Mouse (Mus musculus) MN1 (cell line): ENCODE measurements around the gene Fam210b.
"Not testable (repeated sequence)": the region's sequence is repeated elsewhere in the genome, so short reads cannot be mapped to it uniquely, and the experiment has no call there.

Experiments
- DNase-seq: peaks from one replicate; pipeline ENCODE4 v3.0.0-alpha.2; 2016; ENCODE audit warnings: low spot score

Fam210b gene

GRCm38 (mm10) chr2:172345258-172345738 lies at the start of gene Fam210b:
Fam210b (plus strand) TSS chr2:172345565.
- DNase-seq: peak; percentile 97

GRCm38 (mm10) chr2:172298083-172298482 lies 47.3 kb upstream of the Fam210b start:
- DNase-seq: no peak

- no peak for DNase-seq
Observed at GRCm38 (mm10) chr2:172298542-172298941, 46.8 kb upstream of the Fam210b start.

DNA sequence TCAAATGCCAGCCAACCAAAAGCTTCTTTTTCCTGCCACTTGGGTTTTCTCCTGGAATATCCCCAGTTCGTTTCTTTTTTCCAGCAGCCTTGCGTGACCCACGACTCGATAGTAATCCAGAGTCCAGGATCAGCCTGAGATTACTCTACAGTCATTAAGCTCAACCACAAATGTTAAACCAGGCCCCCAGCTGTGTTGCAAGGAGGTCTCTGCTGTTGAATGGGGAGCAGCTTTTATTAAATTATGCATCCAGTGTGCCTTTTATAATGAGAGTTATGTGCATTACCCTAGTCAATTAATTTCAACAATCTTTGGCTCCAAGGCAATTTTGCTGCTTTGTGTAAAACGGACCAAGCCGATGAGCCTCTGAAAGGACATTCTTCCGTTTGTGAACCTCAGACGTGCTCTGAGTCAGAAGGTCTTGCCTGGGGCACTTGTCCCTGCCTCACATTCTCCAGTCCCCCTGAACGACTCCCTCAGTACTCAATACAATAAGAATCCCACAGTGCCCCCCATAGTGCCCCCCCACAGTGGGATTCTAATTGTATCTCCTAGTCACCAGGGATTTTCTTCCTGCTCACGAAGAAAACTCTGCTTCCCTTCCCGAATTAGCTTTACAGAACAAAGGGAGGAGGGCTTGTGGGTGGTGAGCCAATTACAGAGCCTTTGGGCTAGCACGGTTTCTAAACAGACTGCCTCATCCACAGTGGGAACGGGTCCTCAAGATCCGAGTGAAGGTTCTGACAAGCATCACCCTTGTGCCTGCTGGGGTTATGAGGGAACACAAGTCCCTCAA lies 46.0 kb upstream of the Fam210b start:
- DNase-seq: no peak

- DNase-seq: no peak
Observed at GRCm38 (mm10) chr2:172302396-172302795, 43.0 kb upstream of the Fam210b start.

GRCm38 (mm10) chr2:172304118-172304708 lies 41.2 kb upstream of the Fam210b start:
- DNase-seq: no peak

DNA sequence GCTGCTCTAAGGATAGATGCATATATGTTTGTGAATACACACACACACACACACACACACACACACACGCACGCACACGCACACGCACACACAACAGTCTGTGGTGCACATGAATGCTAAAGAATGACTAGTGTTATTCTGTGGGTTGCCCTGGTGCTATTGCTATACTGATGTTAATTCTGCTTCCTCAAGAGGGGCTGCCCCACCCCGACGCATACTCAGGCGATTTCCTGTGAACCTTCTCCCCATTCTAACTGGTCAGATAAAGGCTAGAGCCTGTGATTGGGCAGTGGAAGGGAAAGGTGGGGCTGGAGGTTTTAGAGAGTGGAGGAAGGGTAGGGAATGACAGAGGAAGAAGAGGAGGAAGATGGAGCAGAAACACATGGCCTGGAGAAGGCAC lies 39.8 kb upstream of the Fam210b start:
- DNase-seq: not testable (repeated sequence)

DNA sequence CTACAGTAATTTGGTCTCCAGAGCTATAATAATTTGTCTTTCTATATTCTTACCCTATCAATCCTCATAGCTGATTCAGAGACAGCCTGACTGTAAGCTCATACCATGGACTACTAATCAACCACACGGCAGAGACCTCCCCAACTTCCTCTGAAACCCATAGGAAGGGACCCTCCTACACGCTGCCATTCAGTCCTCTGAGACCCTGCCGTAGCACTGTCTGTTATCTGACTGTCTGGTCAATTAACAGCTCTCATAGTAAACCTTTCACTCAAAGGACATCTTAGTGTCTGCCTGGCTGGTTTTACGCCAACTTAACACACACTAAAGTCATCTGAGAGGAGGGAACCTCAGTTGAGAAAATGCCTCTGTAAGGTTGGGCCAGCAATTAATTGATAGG lies 38.8 kb upstream of the Fam210b start:
- DNase-seq: no peak

DNA sequence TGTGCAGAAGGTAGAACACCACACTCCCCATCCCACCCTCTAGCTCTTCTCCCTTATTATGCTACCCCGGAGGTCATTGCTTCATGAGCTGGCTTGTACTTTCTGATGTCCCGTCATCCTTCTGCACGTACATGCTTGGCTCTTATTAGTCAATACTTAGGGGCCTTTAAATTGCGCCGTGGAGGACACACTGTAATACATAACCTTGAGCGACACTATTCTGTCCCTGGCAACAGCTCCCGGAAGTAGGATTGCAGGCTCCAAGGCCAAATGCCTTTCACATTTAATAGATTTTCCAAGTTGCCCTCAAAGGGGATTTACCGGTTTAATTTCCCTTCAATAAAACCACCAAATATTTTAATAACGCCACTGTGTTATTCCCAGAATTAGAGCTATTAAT lies 33.6 kb upstream of the Fam210b start:
- no peak for DNase-seq

DNA sequence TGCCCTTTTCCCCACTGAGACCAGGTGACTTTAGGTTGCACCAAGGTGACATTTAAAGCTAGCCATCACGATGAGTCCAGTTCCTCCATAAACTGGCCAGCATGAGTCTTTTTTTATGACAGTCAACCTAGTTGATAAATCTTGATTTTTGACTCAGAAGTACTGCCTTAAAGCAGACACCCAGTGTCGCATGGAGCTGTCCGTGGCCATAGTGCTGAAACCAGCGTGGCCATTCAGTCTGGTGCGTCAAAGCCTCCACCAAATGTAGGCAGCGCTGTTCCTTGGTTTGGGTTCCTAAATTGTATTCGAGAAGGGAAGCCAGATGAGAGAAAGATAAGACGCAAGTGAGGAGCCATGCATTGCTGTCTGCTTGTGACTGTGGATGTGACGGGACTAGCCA lies 24.5 kb upstream of the Fam210b start:
- DNase-seq: no peak

GRCm38 (mm10) chr2:172328248-172328647 lies 17.1 kb upstream of the Fam210b start:
- DNase-seq: no peak

DNA sequence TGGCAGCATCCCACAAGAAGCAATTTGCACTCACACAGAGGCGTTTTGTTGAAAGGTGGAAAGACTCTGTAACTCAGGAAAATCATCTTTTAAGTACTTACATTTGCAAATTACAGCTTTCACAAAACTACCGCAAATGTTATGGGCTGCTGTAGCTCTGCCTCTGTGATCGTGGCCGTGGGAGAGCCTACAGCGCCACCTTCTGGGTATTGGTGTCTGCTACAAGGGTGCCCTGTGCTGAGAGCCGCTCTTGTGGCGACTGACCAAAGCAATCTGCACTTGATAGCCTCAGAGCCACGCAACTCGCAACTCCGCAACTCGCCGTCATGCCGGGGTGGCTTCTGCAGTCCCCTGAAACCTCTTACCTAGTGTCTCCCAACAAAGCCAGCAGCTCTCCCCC lies 16.2 kb upstream of the Fam210b start:
- peak; percentile 83 for DNase-seq

DNA sequence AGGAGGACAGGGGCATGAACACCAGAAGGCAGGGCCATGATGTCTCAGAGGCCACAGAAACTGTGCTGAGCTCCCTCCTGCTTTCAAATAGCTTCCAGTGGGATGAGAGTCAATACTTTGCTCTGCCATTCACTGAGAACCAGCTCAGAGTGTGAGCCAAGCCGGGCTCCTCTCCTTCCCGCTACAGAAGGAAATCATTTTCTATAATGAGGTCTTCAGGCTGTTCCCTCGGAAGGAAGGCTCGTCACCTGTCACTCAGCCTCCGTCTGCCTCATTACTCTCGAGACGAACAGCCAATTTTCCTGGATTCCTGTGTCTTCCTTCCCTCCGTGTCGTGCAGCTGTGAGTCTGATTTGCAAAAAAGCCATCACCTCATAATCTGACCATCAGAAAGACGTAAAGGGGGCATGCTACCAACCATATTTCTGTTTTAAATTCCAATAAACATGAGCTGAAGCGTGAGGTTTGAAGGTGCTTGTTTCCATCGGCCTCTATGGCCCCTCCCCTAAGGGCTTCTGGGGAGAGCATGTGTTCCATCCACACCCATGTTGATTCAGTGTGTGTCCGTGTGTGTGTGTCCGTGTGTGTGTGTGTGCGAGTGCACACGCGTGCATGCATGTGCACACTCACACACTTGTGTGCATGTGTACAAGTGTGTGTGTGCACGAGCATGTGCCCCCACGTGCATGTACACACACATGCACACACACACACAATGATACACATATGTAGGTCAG lies 7.0 kb upstream of the Fam210b start:
- DNase-seq: no peak

GRCm38 (mm10) chr2:172340936-172341335 lies 4.4 kb upstream of the Fam210b start:
- DNase-seq: no peak

DNA sequence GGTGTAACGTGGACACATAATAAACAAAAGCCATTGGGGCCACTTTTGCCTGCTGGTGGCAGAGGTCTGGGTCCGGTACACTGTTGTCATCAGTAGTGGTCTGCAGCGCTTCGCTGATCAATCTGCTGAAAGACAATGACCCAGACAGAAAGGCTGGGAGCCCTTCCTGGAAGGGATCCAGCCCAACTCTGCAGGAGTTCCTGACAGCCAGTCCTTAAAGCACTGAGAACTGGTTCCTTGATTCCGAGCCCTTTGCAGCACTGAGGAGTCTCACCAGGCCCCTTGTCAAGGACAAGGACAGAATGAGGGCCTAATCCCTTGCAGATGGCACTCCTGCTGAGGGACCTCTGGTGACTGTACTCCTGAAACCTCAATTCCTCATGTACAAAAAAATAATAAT lies 3.8 kb upstream of the Fam210b start:
- no peak for DNase-seq

- DNase-seq: no peak
Observed at GRCm38 (mm10) chr2:172343751-172344150, 1.6 kb upstream of the Fam210b start.

GRCm38 (mm10) chr2:172344669-172345068 lies 696 bp upstream of the Fam210b start:
- no peak for DNase-seq

GRCm38 (mm10) chr2:172346034-172346929 lies 917 bp downstream of the Fam210b start:
- DNase-seq: peak; percentile 75

DNA sequence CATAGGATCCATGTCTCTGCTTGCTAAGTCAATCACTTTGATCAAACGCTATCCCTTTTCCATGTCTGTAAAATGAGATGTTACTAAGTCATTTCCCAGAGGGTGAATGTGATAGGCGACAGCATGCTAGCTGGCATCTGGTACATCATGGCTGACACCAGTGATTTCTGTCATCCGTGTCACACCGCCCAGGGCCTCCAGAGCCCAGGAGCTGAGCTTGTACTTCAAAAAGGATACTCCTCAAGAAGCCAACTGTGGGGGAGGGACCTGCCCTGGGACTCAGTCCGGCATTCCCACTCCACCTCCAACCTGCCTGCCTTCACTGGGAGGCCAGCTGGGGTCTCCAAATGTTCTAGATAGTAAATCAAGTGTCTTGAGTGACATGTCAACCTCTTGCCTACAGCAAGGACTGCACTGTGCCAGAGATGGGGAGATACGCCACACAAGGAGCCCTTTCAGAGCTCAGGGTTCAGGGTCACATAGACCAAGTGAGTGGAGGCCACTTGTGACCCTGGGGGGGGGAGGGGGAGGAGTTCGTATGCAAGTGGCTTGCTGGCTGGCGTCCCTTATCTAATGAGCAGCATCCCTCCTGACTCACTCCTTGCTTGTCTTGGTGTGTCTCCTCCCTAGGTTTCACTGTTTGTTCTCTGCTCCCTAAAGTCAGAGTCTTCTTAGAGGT lies 1.7 kb downstream of the Fam210b start:
- peak; percentile 46 for DNase-seq

DNA sequence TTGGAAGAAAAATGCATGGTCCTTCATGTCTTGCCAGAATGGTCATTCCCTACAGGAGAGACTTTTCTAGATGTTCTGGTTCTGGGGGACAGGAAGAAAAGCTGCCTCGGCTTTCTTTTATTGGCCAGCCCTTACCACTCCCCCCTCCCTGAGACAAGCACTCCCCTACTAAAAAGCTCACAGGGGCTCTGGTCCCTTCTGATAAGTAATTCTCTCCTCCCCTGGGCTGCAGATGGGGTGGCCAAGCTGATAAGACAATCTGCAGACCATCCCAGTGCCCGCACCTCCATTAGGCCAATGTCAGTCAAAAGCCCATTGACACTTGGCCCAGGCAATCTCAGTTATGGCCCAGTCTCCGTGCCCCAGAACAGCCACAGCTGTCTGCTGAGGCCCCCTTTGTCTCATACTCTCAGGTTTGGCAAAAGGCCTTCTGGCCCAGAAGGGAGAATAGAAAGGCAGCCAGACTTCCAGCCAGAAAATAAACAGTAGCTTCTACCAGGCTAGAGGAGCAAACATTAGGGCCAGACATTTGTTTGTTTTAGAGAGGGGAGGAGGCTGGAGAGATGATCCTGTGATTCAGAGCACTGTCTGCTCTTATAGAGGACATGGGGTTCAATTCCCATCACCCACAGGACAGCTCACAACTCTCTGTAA lies 3.1 kb downstream of the Fam210b start:
- DNase-seq: peak; percentile 19

GRCm38 (mm10) chr2:172349776-172350175 lies 4.4 kb downstream of the Fam210b start:
- no peak for DNase-seq
